Mouse (Mus musculus): Measurements from ENCODE around the gene Gm3015. TPM values are rescaled to one million over a fixed set of nuclear protein-coding genes. Genes with fewer than 3 reads are reported as not detected.
"Not testable (repeated sequence)": the region's sequence is repeated elsewhere in the genome, so short reads cannot be mapped to it uniquely, and the experiment has no call there.

Gm3015 gene
- not detected in 2 replicates for polyA plus RNA-seq (2015; fragmentation: Nextera tagmentation; extraction: Ambion mirVana)

GRCm38 (mm10) chr14:42768721-42769120 is at the start of gene Gm3015:
TSS of gene Gm3015 (minus strand) at chr14:42768821.
- H3K4me3 ChIP-seq (ENCODE audit: low read length); H3K4me2 ChIP-seq (ENCODE audit: low read depth, low read length); H3K9ac ChIP-seq (ENCODE audit: low read length); H3K36me3 ChIP-seq (ENCODE audit: control insufficient read depth, insufficient read depth, low read length); ATAC-seq (ENCODE audit: low read depth); H3K9me3 ChIP-seq (ENCODE audit: control insufficient read depth, low read length); H3K4me1 ChIP-seq (replicated peaks; ENCODE audit: control insufficient read depth, insufficient read depth, low read length); H3K27ac ChIP-seq (ENCODE audit: low read length); H3K27me3 ChIP-seq (ENCODE audit: control insufficient read depth, insufficient read depth, low read depth, low read length): not testable (repeated sequence)
- 60% methylated on average over 1 of the region's 1 CpGs for WGBS

DNA sequence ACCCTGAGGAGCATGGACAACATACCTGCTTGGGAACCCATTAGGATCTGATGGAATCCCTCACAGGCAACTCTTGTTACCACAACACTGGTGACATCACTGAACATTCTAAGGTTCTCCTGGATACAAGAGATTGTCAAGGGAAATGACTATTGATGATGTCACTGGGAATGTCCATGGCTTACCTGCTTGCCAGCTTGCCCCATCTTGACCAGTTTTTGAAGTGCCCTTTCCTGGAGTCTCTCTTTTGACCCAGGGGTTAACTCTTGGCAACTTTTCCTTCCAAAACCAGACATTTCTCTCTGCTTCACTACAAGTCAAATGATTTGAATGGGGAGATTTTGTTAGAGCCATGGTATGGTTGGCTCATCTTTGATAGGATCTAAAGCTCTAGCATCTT is 29.3 kb upstream of the Gm3015 start, which contains the start of gene Gm10377:
TSS of gene Gm10377 (minus strand) at position 101 of the 400 bp plus-strand sequence.
- not testable (repeated sequence) for H3K4me2 ChIP-seq (ENCODE audit: low read depth, low read length); H3K27ac ChIP-seq (ENCODE audit: low read length); H3K27me3 ChIP-seq (ENCODE audit: control insufficient read depth, insufficient read depth, low read depth, low read length); H3K4me1 ChIP-seq (replicated peaks; ENCODE audit: control insufficient read depth, insufficient read depth, low read length); H3K36me3 ChIP-seq (ENCODE audit: control insufficient read depth, insufficient read depth, low read length); ATAC-seq (ENCODE audit: low read depth); H3K4me3 ChIP-seq (ENCODE audit: low read length); H3K9ac ChIP-seq (ENCODE audit: low read length); H3K9me3 ChIP-seq (ENCODE audit: control insufficient read depth, low read length)

Other genes starting within 250 kb of the Gm3015 start
- gene Gm8024, start 244.5 kb downstream of the Gm3015 start, polyA plus RNA-seq (2015; fragmentation: Nextera tagmentation; extraction: Ambion mirVana), result not detected in 2 replicates
- gene Gm17124, start 168.9 kb downstream of the Gm3015 start, polyA plus RNA-seq (2015; fragmentation: Nextera tagmentation; extraction: Ambion mirVana), result not detected in 2 replicates
- not detected in 2 replicates for gene Gm3633, start 126.9 kb downstream of the Gm3015 start, polyA plus RNA-seq (2015; fragmentation: Nextera tagmentation; extraction: Ambion mirVana)
- gene Gm10378, start 112.9 kb downstream of the Gm3015 start, polyA plus RNA-seq (2015; fragmentation: Nextera tagmentation; extraction: Ambion mirVana), result not detected in 2 replicates
- gene Gm10377, start 29.2 kb upstream of the Gm3015 start, polyA plus RNA-seq (2015; fragmentation: Nextera tagmentation; extraction: Ambion mirVana), result not detected in 2 replicates
- gene Gm21977, start 84.7 kb upstream of the Gm3015 start, polyA plus RNA-seq (2015; fragmentation: Nextera tagmentation; extraction: Ambion mirVana), result not detected in 2 replicates
- gene Gm8082, start 224.8 kb upstream of the Gm3015 start, polyA plus RNA-seq (2015; fragmentation: Nextera tagmentation; extraction: Ambion mirVana), result not detected in 2 replicates
- not detected in 2 replicates for gene Gm10376, start 246.8 kb upstream of the Gm3015 start, polyA plus RNA-seq (2015; fragmentation: Nextera tagmentation; extraction: Ambion mirVana)